Mouse (Mus musculus): ENCODE data around the gene Naa35. TPM values are rescaled to one million over a fixed set of nuclear protein-coding genes. Genes with fewer than 3 reads are reported as not detected.
A peak's percentile ranks its signal among the peaks of the same experiment; 100 is the strongest.

The Naa35 gene
- total RNA-seq (2015) (59.8 and 66.4 TPM in 2 replicates), total RNA-seq (2017) (35.5 and 42.6 TPM in 2 replicates)

DNA sequence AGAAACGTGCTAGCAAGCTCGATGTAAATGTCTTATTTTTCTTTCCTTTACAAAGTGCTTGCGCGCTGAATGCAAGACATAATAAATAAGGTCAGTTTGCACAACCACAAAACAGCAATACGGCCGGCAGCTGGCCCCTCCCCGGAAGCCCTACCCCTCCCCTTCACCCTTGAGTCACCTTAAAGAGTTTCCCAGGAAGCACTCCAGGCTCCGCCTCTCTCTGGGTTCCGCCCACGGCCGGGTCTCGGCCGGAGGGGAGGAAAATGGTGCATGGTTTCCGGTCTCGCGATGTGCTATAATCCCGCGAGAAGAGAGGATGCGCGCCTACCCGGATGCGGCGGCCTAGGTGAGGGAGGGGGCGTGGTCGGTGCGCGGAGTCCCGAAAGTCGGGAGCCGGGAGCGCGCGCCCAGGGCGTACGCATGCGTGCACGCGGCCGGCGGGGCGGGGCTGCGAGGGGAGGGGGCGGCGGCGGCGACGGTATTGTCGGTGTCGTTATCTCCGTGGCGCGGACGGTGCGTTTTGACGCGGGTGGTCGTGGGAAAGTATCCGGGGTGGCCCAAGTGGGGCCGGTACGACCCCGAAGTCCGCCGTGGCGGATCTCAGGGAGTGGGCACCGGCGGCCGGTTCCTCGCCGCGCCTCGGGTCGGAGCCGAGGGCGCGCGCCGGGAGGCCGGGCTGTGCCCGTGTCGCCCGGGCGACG, at the start of gene Naa35, which contains the start of gene Agtpbp1:
Gene Naa35, plus strand, starts transcription at position 313 of the 701 bp plus-strand sequence.
Gene Agtpbp1, minus strand, starts transcription at position 281 of the 701 bp plus-strand sequence.
- peak; percentile 94 for ATAC-seq (replicated peaks; ENCODE audit: poor library complexity)

DNA sequence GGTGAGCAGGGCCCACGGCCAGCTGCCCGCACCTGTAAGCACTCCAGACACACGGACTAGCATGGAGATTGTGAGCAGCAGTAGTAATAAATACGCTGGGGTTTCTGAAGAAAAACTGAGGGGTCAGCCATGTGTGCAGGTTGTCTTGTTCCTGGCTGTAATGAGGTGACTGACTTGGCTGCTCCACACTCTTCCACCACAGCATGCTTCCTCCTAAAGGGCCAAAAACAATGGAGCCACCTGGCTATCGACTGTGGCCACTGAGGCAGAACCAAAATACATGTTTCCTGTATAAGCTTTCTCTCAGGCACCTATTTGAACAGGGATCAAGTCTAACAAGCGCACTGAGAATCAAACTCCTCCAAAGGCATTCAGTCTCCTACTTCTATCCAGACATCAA, 49.3 kb upstream of the Naa35 start:
- no peak for ATAC-seq (replicated peaks; ENCODE audit: poor library complexity)

- ATAC-seq (replicated peaks; ENCODE audit: poor library complexity), result no peak
These were observed 48.4 kb upstream of the Naa35 start for GRCm38 (mm10) chr13:59536631-59537030.

DNA sequence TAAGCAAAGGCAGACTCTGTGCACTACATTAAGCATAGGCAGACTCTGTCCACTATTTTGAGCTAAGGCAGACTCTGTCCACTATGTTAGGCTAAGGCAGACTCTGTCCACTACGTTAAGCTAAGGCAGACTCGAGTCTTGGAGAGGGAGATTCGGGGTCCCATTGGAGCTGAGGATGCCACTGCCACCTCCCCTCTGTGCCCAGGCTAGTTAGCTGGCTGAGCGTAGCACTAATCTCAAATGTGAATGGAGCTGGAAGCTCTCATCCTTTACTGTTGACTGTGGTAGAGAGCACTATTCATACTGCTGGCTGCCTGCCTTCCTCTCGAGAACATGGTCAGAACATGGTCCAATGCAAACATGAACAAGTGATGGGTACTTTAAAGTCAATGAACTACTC, 46.4 kb upstream of the Naa35 start:
- no peak for ATAC-seq (replicated peaks; ENCODE audit: poor library complexity)

GRCm38 (mm10) chr13:59540030-59540429, 45.0 kb upstream of the Naa35 start:
- no peak for ATAC-seq (replicated peaks; ENCODE audit: poor library complexity)

- ATAC-seq (replicated peaks; ENCODE audit: poor library complexity), result no peak
These were observed 42.6 kb upstream of the Naa35 start for GRCm38 (mm10) chr13:59542411-59542810.

DNA sequence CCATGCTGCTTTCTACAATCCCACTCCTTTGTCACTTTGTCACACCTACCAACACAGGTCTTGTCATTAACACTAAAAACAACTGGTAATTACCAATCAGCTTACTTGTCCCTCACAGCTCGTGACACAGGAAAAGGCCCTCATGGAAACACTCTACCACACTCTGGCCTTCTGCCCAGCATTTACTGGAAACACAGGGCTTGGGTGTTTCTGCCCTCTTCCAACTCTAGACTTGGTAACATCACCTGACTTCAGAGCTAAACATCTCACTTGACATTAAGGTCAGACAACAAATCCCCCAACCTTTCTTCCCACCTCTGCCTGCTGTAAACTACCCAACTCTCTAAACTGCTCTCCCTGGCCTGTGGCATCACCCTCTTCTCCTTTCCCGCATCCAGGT, 38.0 kb upstream of the Naa35 start:
- ATAC-seq (replicated peaks; ENCODE audit: poor library complexity), result peak; percentile 22; the same call in 1 of the 2 replicates

- no peak for ATAC-seq (replicated peaks; ENCODE audit: poor library complexity)
These were observed 37.3 kb upstream of the Naa35 start for GRCm38 (mm10) chr13:59547716-59548115.

GRCm38 (mm10) chr13:59549318-59549798, 35.7 kb upstream of the Naa35 start:
- ATAC-seq (replicated peaks; ENCODE audit: poor library complexity), result peak; percentile 63

DNA sequence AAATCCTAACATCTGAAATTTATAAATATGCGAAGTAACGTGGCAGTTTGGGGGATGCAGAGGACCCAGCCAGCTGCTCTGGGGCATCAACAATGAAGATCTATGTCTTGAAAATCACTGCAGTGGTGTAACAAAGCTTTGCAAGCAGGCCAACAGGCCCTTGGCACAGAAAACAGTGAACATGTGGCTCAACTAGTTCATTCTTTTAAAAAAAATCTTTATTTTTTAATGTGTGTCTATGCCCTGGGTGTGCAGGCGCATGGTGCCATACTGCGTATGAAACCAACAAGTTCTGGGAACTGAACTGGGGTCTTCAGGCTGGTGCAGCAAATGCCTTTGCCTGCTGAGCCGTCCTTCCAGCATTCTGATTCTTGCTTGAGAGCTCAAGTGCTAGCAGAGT, 32.8 kb upstream of the Naa35 start:
- no peak for ATAC-seq (replicated peaks; ENCODE audit: poor library complexity)

GRCm38 (mm10) chr13:59552751-59553150, 32.3 kb upstream of the Naa35 start:
- no peak for ATAC-seq (replicated peaks; ENCODE audit: poor library complexity)

- ATAC-seq (replicated peaks; ENCODE audit: poor library complexity), result no peak
These were observed 30.1 kb upstream of the Naa35 start for GRCm38 (mm10) chr13:59554772-59555505.

- no peak for ATAC-seq (replicated peaks; ENCODE audit: poor library complexity)
These were observed 29.4 kb upstream of the Naa35 start for GRCm38 (mm10) chr13:59555613-59556192.

- ATAC-seq (replicated peaks; ENCODE audit: poor library complexity), result peak; percentile 70
These were observed 28.4 kb upstream of the Naa35 start for GRCm38 (mm10) chr13:59556670-59557069.

- ATAC-seq (replicated peaks; ENCODE audit: poor library complexity), result peak; percentile 70
These were observed 27.7 kb upstream of the Naa35 start for GRCm38 (mm10) chr13:59557185-59557985.

DNA sequence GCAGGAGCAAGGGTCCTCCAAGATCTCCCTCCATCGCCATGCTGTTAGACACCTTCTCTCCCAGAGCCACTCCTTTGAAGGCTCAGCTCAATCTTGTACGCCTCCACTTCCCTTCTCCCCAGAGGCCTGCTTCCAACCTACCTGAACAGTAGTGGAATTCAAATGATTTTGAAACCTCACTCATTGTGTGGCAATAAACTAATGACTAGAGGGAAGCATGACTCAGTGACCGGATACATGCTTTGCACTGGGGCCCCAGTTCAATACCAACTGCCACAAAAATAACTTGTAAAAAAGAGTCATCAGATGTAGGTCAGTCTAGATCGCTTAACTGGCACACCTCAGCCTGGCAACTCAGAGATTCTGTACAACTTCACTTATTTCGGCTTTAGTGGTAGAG, 26.3 kb upstream of the Naa35 start:
- ATAC-seq (replicated peaks; ENCODE audit: poor library complexity), result peak; percentile 50

GRCm38 (mm10) chr13:59562471-59562870, 22.6 kb upstream of the Naa35 start:
- peak; percentile 53 for ATAC-seq (replicated peaks; ENCODE audit: poor library complexity)

DNA sequence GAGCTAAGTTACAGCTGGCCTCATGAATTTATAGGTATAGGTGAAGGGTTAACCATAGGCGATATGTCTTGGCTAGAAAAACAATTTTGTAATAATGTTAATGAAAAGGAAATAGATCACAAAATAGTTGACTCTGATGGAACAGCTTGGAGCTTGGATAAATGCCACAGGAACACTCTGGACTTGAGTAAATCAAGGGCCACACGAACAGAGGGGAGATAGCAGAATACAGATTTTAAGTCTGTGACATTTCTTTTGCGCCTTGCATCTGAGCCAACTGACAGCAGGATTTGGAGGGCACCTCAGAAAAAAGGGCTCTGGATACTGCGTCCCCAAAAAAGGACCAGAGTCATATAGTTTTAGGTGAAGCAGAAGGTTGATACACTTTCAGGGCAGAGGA, 20.6 kb upstream of the Naa35 start:
- no peak for ATAC-seq (replicated peaks; ENCODE audit: poor library complexity)

DNA sequence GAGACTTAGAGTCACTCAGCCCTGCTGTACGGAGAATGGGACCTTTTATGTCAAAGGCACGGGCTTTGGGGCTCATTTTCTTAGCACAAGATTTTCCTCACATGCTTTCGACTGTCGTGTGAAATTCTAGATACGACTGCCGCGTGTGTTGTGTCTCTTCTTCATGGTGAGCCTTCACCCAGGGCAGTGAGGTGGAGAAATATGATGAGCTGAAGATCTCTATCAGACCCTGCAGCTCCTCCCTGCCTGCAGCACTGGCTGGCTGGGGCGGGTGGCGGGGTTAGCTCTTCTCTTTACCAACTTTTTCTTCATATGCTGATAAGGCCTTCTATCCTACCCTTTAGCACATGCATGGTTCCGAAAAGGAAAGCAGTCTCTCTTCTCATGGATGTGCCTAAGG, 20.1 kb upstream of the Naa35 start:
- peak; percentile 20; the same call in 1 of the 2 replicates for ATAC-seq (replicated peaks; ENCODE audit: poor library complexity)

- ATAC-seq (replicated peaks; ENCODE audit: poor library complexity), result no peak
These were observed 19.0 kb upstream of the Naa35 start for GRCm38 (mm10) chr13:59565945-59566520.
